Mouse (Mus musculus) hindbrain, embryonic 14.5 days (tissue): ENCODE measurements around the gene Hist3h2ba. TPM values are rescaled to one million over a fixed set of nuclear protein-coding genes. Genes with fewer than 3 reads are reported as not detected.

Experiments
- ATAC-seq: fragments of 200-750 bp; cut with Nextera tagmentation; 2 replicates; pipeline ENCODE4 v1.8.0; 2017; ENCODE audit warnings: moderate number of reproducible peaks, mild to moderate bottlenecking, moderate TSS enrichment, moderate library complexity; ENCODE audit not compliant: low FRiP score
- DNase-seq: peaks from one replicate; pipeline ENCODE4 v3.0.0-alpha.2; 2015; ENCODE audit warnings: low spot score
- H3K27ac ChIP-seq: fragments of 300-500 bp; sonication (generic); 2 replicates; pipeline ENCODE4 v1.5.1; 2014; ENCODE audit warnings: mild to moderate bottlenecking, moderate library complexity
- H3K27me3 ChIP-seq: fragments of 300-500 bp; sonication (generic); 2 replicates; pipeline ENCODE4 v1.6.1; 2014; ENCODE audit warnings: mild to moderate bottlenecking, low read length, mixed read lengths; ENCODE audit not compliant: control insufficient read depth, insufficient read depth
- H3K36me3 ChIP-seq: fragments of 300-500 bp; sonication (generic); replicated peaks from 2 replicates; pipeline ENCODE4 v1.6.1; 2014; ENCODE audit not compliant: control insufficient read depth, insufficient read depth
- H3K4me1 ChIP-seq: fragments of 300-500 bp; sonication (generic); replicated peaks from 2 replicates; pipeline ENCODE4 v1.6.1; 2014; ENCODE audit warnings: antibody characterized with exemption, low read length, mixed read lengths; ENCODE audit not compliant: control insufficient read depth, insufficient read depth
- H3K4me2 ChIP-seq: fragments of 300-500 bp; sonication (generic); replicated peaks from 2 replicates; pipeline ENCODE4 v1.6.1; 2014; ENCODE audit warnings: mild to moderate bottlenecking, moderate library complexity
- H3K4me3 ChIP-seq: fragments of 300-500 bp; sonication (generic); replicated peaks from 2 replicates; pipeline ENCODE4 v1.5.1; 2014; ENCODE audit warnings: mild to moderate bottlenecking, low read length
- H3K9ac ChIP-seq: fragments of 300-500 bp; sonication (generic); 2 replicates; pipeline ENCODE4 v1.6.1; 2014
- H3K9me3 ChIP-seq: fragments of 300-500 bp; sonication (generic); 2 replicates; pipeline ENCODE4 v1.6.1; 2016; ENCODE audit warnings: low read length; ENCODE audit not compliant: control insufficient read depth
- WGBS: fragments of 180-500 bp; shearing (Covaris S2); extraction: QIAGEN DNeasy Blood & Tissue Kit; methylation state at CpG from one replicate; pipeline ENCODE4 v1.1.7; 2014; 5-methylcytosine and 5-hydroxymethylcytosine counted together
- polyA plus RNA-seq: library from polyadenylated mRNA; unstranded; fragments of >200 nt; fragmentation: Nextera tagmentation; extraction: Ambion mirVana; gene quantifications from 2 replicates; pipeline ENCODE4 v1.2.1, GENCODE M21; 2014

The Hist3h2ba gene
- polyA plus RNA-seq, 1 experiment from 2014 or later, result 138 TPM

- no peak overlapping the region for H3K4me3 ChIP-seq
- H3K4me2 ChIP-seq, result no peak overlapping the region
- H3K4me1 ChIP-seq, result peaks cover 7% of the 10 kb centered on the region
- H3K27me3 ChIP-seq, result no peaks in the 10 kb centered on the region
- WGBS, result 73% methylated on average over 4 of the region's 4 CpGs
- DNase-seq (no peak), ATAC-seq (no peak)
- no peaks in the 10 kb centered on the region for H3K9me3 ChIP-seq
- H3K9ac ChIP-seq, result no peak overlapping the region
- H3K36me3 ChIP-seq, result peaks cover 60% of the 10 kb centered on the region
- H3K27ac ChIP-seq, result no peak overlapping the region
Observed at GRCm38 (mm10) chr11:58931576-58931975, 17.1 kb upstream of the Hist3h2ba start.

GRCm38 (mm10) chr11:58937909-58938308 is 10.8 kb upstream of the Hist3h2ba start:
- peak; percentile 17 for ATAC-seq

GRCm38 (mm10) chr11:58938322-58939087 is 10.2 kb upstream of the Hist3h2ba start, which contains the start of gene Rnf187:
Rnf187 (minus strand) TSS chr11:58938916.
- DNase-seq, result peak; percentile 97
- H3K9ac ChIP-seq, result peak within 1 kb of the TSS; percentile 98
- H3K27ac ChIP-seq, result peak within 1 kb of the TSS; percentile 93
- peaks cover 34% of the 10 kb centered on the region for H3K36me3 ChIP-seq
- H3K4me1 ChIP-seq, result peaks cover 19% of the 10 kb centered on the region
- H3K4me3 ChIP-seq, result peak within 1 kb of the TSS; percentile 98
- peak; percentile 98 for ATAC-seq
- H3K9me3 ChIP-seq, result no peaks in the 10 kb centered on the region
- no peaks in the 10 kb centered on the region for H3K27me3 ChIP-seq
- 0% methylated on average over 64 of the region's 95 CpGs for WGBS
- peak within 1 kb of the TSS; percentile 79 for H3K4me2 ChIP-seq

More at GRCm38 (mm10) chr11:58937909-58938308, 10.8 kb upstream of the Hist3h2ba start:
- H3K9me3 ChIP-seq, result no peaks in the 10 kb centered on the region
- no peak for DNase-seq
- WGBS, result under 1% methylated on average over 13 of the region's 13 CpGs
- peak overlapping the region; percentile 98 for H3K9ac ChIP-seq
- peak overlapping the region; percentile 79 for H3K4me2 ChIP-seq
- peaks cover 19% of the 10 kb centered on the region for H3K4me1 ChIP-seq
- peaks cover 40% of the 10 kb centered on the region for H3K36me3 ChIP-seq
- H3K27me3 ChIP-seq, result no peaks in the 10 kb centered on the region
- H3K27ac ChIP-seq, result peak overlapping the region; percentile 93
- peak overlapping the region; percentile 98 for H3K4me3 ChIP-seq

GRCm38 (mm10) chr11:58939088-58939439 is 9.7 kb upstream of the Hist3h2ba start:
- no peak; the same call in 1 of the 2 replicates for ATAC-seq
- 9% methylated on average over 6 of the region's 6 CpGs for WGBS

GRCm38 (mm10) chr11:58944136-58944535 is 4.6 kb upstream of the Hist3h2ba start:
- Histone ChIP-seq H3K27ac (no peak overlapping the region), H3K4me1 (peaks cover 6% of the 10 kb centered on the region), H3K27me3 (no peaks in the 10 kb centered on the region), H3K4me2 (no peak overlapping the region), H3K36me3 (no peaks in the 10 kb centered on the region), H3K9ac (no peak overlapping the region), H3K9me3 (no peaks in the 10 kb centered on the region), H3K4me3 (no peak overlapping the region)
- ATAC-seq (no peak), DNase-seq (no peak)
- WGBS, result 85% methylated on average over 5 of the region's 5 CpGs

More at GRCm38 (mm10) chr11:58939088-58939439, 9.7 kb upstream of the Hist3h2ba start:
- Histone ChIP-seq H3K9me3 (no peaks in the 10 kb centered on the region), H3K4me3 (peak overlapping the region; percentile 98), H3K4me1 (peaks cover 19% of the 10 kb centered on the region), H3K9ac (peak overlapping the region; percentile 98), H3K4me2 (peak overlapping the region; percentile 79), H3K27me3 (no peaks in the 10 kb centered on the region), H3K27ac (peak overlapping the region; percentile 93), H3K36me3 (peaks cover 28% of the 10 kb centered on the region)
- DNase-seq, result no peak

GRCm38 (mm10) chr11:58947306-58947705 is 1.4 kb upstream of the Hist3h2ba start:
- Histone ChIP-seq H3K36me3 (no peaks in the 10 kb centered on the region), H3K27ac (peak overlapping the region; percentile 100), H3K4me3 (peak overlapping the region; percentile 47), H3K4me1 (peaks cover 23% of the 10 kb centered on the region), H3K9ac (peak overlapping the region; percentile 95), H3K9me3 (no peaks in the 10 kb centered on the region), H3K27me3 (no peaks in the 10 kb centered on the region), H3K4me2 (peak overlapping the region; percentile 82)
- no peak for ATAC-seq
- DNase-seq, result no peak
- 80% methylated on average over 3 of the region's 3 CpGs for WGBS

GRCm38 (mm10) chr11:58947798-58948528 is 757 bp upstream of the Hist3h2ba start:
- ATAC-seq, result peak; percentile 71
- WGBS, result 8% methylated on average over 23 of the region's 23 CpGs
- DNase-seq, result peak; percentile 75

GRCm38 (mm10) chr11:58949480-58950431 is 1.0 kb downstream of the Hist3h2ba start:
- no peaks in the 10 kb centered on the region for H3K36me3 ChIP-seq
- peaks cover 29% of the 10 kb centered on the region for H3K4me1 ChIP-seq
- no peaks in the 10 kb centered on the region for H3K9me3 ChIP-seq
- no peaks in the 10 kb centered on the region for H3K27me3 ChIP-seq
- ATAC-seq (peak; percentile 49), DNase-seq (peak; percentile 79)
- peak overlapping the region; percentile 100 for H3K27ac ChIP-seq
- whole genome bisulfite sequencing, result 2% methylated on average over 20 of the region's 20 CpGs
- peak overlapping the region; percentile 95 for H3K9ac ChIP-seq
- H3K4me3 ChIP-seq, result peak overlapping the region; percentile 47
- H3K4me2 ChIP-seq, result peak overlapping the region; percentile 82

More at GRCm38 (mm10) chr11:58947798-58948528, 757 bp upstream of the Hist3h2ba start:
- H3K36me3 ChIP-seq, result no peaks in the 10 kb centered on the region
- no peaks in the 10 kb centered on the region for H3K9me3 ChIP-seq
- peak overlapping the region; percentile 95 for H3K9ac ChIP-seq
- peak overlapping the region; percentile 100 for H3K27ac ChIP-seq
- H3K4me3 ChIP-seq, result peak overlapping the region; percentile 47
- H3K4me1 ChIP-seq, result peaks cover 27% of the 10 kb centered on the region
- H3K27me3 ChIP-seq, result no peaks in the 10 kb centered on the region
- H3K4me2 ChIP-seq, result peak overlapping the region; percentile 82
